Mouse (Mus musculus) spleen, adult 2 months (tissue): ENCODE data around the gene Tor4a. TPM values are rescaled to one million over a fixed set of nuclear protein-coding genes. Genes with fewer than 3 reads are reported as not detected.

Experiments
- DNase-seq, 2 experiments: peaks; one replicate each; pipeline versions ENCODE4 v3.0.0 to v3.0.0-alpha.2; 2012 to 2021; ENCODE audit warnings: low spot score in 2 of 2, low read depth in 1 of 2
- H3K27ac ChIP-seq: fragments of 200-500 bp; 2 replicates; pipeline ENCODE4 v1.5.1; 2012; ENCODE audit warnings: low read length, inconsistent platforms; ENCODE audit not compliant: insufficient read depth
- H3K27me3 ChIP-seq: fragments of 200-500 bp; 2 replicates; pipeline ENCODE4 v1.6.1; 2012; ENCODE audit warnings: mild to moderate bottlenecking, moderate library complexity, low read length, inconsistent platforms; ENCODE audit not compliant: control insufficient read depth, insufficient read depth
- H3K36me3 ChIP-seq: fragments of 200-500 bp; 2 replicates; pipeline ENCODE4 v1.6.1; 2012; ENCODE audit warnings: mild to moderate bottlenecking, low read length, inconsistent platforms; ENCODE audit not compliant: control insufficient read depth, insufficient read depth
- H3K4me1 ChIP-seq: fragments of 200-500 bp; 2 replicates; pipeline ENCODE4 v1.6.1; 2011; ENCODE audit warnings: inconsistent platforms; ENCODE audit not compliant: control insufficient read depth, insufficient read depth, insufficient read length
- H3K4me3 ChIP-seq: fragments of 200-500 bp; 2 replicates; pipeline ENCODE4 v1.5.1; 2011; ENCODE audit warnings: mild to moderate bottlenecking, inconsistent platforms; ENCODE audit not compliant: insufficient read depth, insufficient read length; ENCODE audit errors: extremely low read depth
- CTCF ChIP-seq: fragments of 200-500 bp; IDR thresholded peaks from 2 replicates; pipeline ENCODE4 v1.5.1; 2011; ENCODE audit warnings: mild to moderate bottlenecking, inconsistent platforms; ENCODE audit not compliant: insufficient read depth, insufficient read length, insufficient replicate concordance; ENCODE audit errors: extremely low read depth
- POLR2A ChIP-seq: fragments of 200-500 bp; IDR thresholded peaks from 2 replicates; pipeline ENCODE4 v1.6.1; 2011; ENCODE audit warnings: low read depth, low read length, inconsistent platforms
- WGBS: fragments of 180-500 bp; shearing (Covaris S2); methylation state at CpG from one replicate; pipeline ENCODE4 v1.1.7; 2018; 5-methylcytosine and 5-hydroxymethylcytosine counted together
- polyA plus RNA-seq: library from polyadenylated mRNA; depleted of rRNA; stranded (reverse); fragments of >200 nt; gene quantifications from 2 replicates; pipeline ENCODE4 v1.2.3, GENCODE M21; 2012

Tor4a gene
- polyA plus RNA-seq, 1 experiment, result 77.5 TPM

DNA sequence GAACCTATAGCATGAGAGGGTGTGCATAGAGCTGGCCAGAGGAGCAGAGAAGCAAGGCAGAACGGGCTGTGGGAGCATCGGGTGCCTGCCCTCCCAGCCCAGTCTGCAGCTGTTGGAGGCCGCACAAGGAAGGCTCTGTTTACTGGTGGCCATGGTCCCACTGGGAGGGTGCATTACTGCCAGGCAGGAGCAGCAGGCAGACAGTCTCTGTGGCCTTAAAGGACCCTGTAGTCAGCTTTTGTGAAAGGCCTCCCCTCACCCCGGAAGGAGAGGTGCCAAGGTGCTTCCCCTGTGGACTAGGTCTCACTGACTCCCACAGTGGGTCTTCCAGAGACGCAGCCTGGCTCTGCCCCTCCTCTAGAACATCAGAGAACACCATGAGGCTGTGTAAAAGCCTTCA is 30.2 kb upstream of the Tor4a start:
- WGBS, result 87% methylated on average over 5 of the region's 5 CpGs
- H3K27me3 ChIP-seq, result no peaks in the 10 kb centered on the region
- TF ChIP-seq CTCF, result no peak
- no peak for TF ChIP-seq POLR2A
- H3K4me3 ChIP-seq, result no peak overlapping the region
- no peak overlapping the region for H3K27ac ChIP-seq
- H3K36me3 ChIP-seq, result peaks cover 1% of the 10 kb centered on the region; the same call in 1 of the 2 replicates
- DNase-seq, result no peak
- H3K4me1 ChIP-seq, result peaks cover 8% of the 10 kb centered on the region; the same call in 1 of the 2 replicates

DNA sequence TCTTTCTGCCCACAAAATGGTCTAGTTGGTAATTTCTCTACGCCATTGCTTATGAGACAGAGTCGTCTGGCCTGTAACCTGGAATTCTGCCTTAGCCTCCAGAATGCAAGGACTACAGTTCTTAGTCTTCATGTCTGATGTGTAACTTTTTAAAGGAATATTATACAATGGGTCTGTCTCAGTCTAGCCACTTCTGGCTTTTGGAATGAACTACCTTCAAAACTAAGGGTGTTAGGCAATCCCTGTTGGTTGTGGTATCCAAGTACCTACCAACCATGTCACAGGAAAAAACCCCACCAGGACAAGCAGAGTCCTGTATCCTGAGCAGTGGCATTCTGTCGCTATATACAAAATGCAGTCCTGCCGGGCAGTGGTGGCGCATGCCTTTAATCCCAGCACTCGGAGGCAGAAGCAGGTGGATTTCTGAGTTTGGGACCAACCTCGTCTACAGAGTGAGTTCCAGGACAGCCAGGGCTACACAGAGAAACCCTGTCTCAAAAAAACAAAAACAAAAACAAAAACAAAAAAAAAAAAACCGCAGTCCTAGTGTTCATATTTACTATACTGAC is 29.2 kb upstream of the Tor4a start:
- Histone ChIP-seq H3K27ac (peak overlapping the region; percentile 57; the same call in 1 of the 2 replicates), H3K36me3 (peaks cover 3% of the 10 kb centered on the region; the same call in 1 of the 2 replicates), H3K4me1 (peaks cover 8% of the 10 kb centered on the region; the same call in 1 of the 2 replicates), H3K27me3 (no peaks in the 10 kb centered on the region), H3K4me3 (no peak overlapping the region)
- WGBS, result 91% methylated on average over 8 of the region's 8 CpGs
- no peak for DNase-seq
- TF ChIP-seq CTCF (no peak), POLR2A (no peak)

GRCm38 (mm10) chr2:25224766-25225752 is 28.4 kb upstream of the Tor4a start:
- DNase-seq, result peak; percentile 96 to 99
- H3K4me1 ChIP-seq, result peaks cover 8% of the 10 kb centered on the region; the same call in 1 of the 2 replicates
- peak overlapping the region; percentile 66 for H3K4me3 ChIP-seq
- peaks cover 3% of the 10 kb centered on the region; the same call in 1 of the 2 replicates for H3K36me3 ChIP-seq
- no peaks in the 10 kb centered on the region for H3K27me3 ChIP-seq
- whole genome bisulfite sequencing, result 2% methylated on average over 41 of the region's 41 CpGs
- peak; percentile 60; the same call in 1 of the 2 replicates for TF ChIP-seq POLR2A
- TF ChIP-seq CTCF, result no peak
- H3K27ac ChIP-seq, result peak overlapping the region; percentile 92

- H3K4me1 ChIP-seq, result peaks cover 8% of the 10 kb centered on the region; the same call in 1 of the 2 replicates
- WGBS, result under 1% methylated on average over 17 of the region's 17 CpGs
These were observed 27.7 kb upstream of the Tor4a start, which contains the start of gene Tubb4b for GRCm38 (mm10) chr2:25224492-25224765. Tubb4b (minus strand) TSS chr2:25224702.

GRCm38 (mm10) chr2:25223681-25224491 is 27.2 kb upstream of the Tor4a start:
- H3K36me3 ChIP-seq, result peaks cover 3% of the 10 kb centered on the region; the same call in 1 of the 2 replicates
- no peaks in the 10 kb centered on the region for H3K27me3 ChIP-seq
- peaks cover 7% of the 10 kb centered on the region; the same call in 1 of the 2 replicates for H3K4me1 ChIP-seq
- peak overlapping the region; percentile 93 for H3K4me3 ChIP-seq
- H3K27ac ChIP-seq, result peak overlapping the region; percentile 97
- no peak for TF ChIP-seq POLR2A
- no peak for TF ChIP-seq CTCF
- DNase-seq, result peak in 1 of 2 experiments; percentile 83
- 2% methylated on average over 51 of the region's 53 CpGs for WGBS

More at GRCm38 (mm10) chr2:25224492-25224765, 27.7 kb upstream of the Tor4a start, which contains the start of gene Tubb4b:
- H3K27me3 ChIP-seq, result no peaks in the 10 kb centered on the region
- H3K4me3 ChIP-seq, result peak within 1 kb of the TSS; percentile 93
- no peak for DNase-seq
- TF ChIP-seq CTCF, result no peak; the same call in 1 of the 2 replicates
- TF ChIP-seq POLR2A, result peak; percentile 99
- H3K36me3 ChIP-seq, result peaks cover 3% of the 10 kb centered on the region; the same call in 1 of the 2 replicates
- H3K27ac ChIP-seq, result peak within 1 kb of the TSS; percentile 97

DNA sequence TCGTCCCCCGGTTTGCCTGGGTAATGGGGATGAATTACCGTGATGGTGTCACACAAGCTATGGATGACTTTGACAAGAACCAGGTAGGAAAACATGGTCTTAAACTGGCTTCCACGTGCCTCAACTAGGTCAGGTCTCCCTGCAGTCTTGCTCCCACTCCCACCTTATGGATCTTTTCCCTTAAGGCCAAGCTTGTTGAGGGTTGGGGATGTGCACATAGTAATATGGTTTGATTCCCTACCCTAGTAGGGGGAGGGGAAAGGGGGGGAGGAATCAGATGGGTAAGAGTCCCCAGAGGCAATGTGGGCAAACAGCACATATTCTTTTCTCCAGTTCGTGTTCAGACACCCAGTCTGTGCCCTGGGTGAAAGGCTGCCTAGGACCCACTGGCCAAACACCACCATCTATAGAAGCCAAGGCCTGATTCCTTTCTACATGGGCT is 24.7 kb upstream of the Tor4a start:
- no peak overlapping the region for H3K4me3 ChIP-seq

More for the DNA sequence above, 24.7 kb upstream of the Tor4a start:
- peaks cover 5% of the 10 kb centered on the region; the same call in 1 of the 2 replicates for H3K4me1 ChIP-seq
- no peak overlapping the region for H3K27ac ChIP-seq
- DNase-seq, result no peak
- TF ChIP-seq CTCF (no peak), POLR2A (no peak)
- peaks cover 3% of the 10 kb centered on the region; the same call in 1 of the 2 replicates for H3K36me3 ChIP-seq
- WGBS, result 87% methylated on average over 5 of the region's 5 CpGs
- H3K27me3 ChIP-seq, result no peaks in the 10 kb centered on the region
